Mouse (Mus musculus) intestine, embryonic 14.5 days (tissue): ENCODE results near the gene Cdk17. TPM values are rescaled to one million over a fixed set of nuclear protein-coding genes. Genes with fewer than 3 reads are reported as not detected.

Experiments
- ATAC-seq: fragments of 200-750 bp; cut with Nextera tagmentation; replicated peaks from 2 replicates; pipeline ENCODE4 v1.8.0; 2017; ENCODE audit warnings: low read depth, moderate number of reproducible peaks, moderate TSS enrichment, moderate library complexity; ENCODE audit not compliant: low FRiP score, low TSS enrichment
- DNase-seq: peaks from one replicate; pipeline ENCODE4 v3.0.0-alpha.2; 2018; ENCODE audit warnings: low spot score
- H3K27ac ChIP-seq: fragments of 300-500 bp; sonication (generic); 2 replicates; pipeline ENCODE4 v1.5.1; 2014; ENCODE audit warnings: low read depth, mild to moderate bottlenecking, control low read depth
- H3K27me3 ChIP-seq: fragments of 300-500 bp; sonication (generic); replicated peaks from 2 replicates; pipeline ENCODE4 v1.6.1; 2014; ENCODE audit warnings: low read length, control low read depth; ENCODE audit not compliant: control insufficient read depth, insufficient read depth
- H3K36me3 ChIP-seq: fragments of 300-500 bp; sonication (generic); 2 replicates; pipeline ENCODE4 v1.6.1; 2014; ENCODE audit warnings: low read length, control low read depth; ENCODE audit not compliant: control insufficient read depth, insufficient read depth
- H3K4me1 ChIP-seq: fragments of 300-500 bp; sonication (generic); replicated peaks from 2 replicates; pipeline ENCODE4 v1.6.1; 2014; ENCODE audit warnings: low read length, control low read depth, mixed read lengths; ENCODE audit not compliant: control insufficient read depth, insufficient read depth
- H3K4me2 ChIP-seq: fragments of 300-500 bp; sonication (generic); 2 replicates; pipeline ENCODE4 v1.6.1; 2014; ENCODE audit warnings: low read length
- H3K4me3 ChIP-seq: fragments of 300-500 bp; sonication (generic); 2 replicates; pipeline ENCODE4 v1.5.1; 2014; ENCODE audit warnings: low read depth, low read length, control low read depth, mixed read lengths
- H3K9ac ChIP-seq: fragments of 300-500 bp; sonication (generic); 2 replicates; pipeline ENCODE4 v1.6.1; 2014; ENCODE audit warnings: mild to moderate bottlenecking, low read length
- H3K9me3 ChIP-seq: fragments of 300-500 bp; sonication (generic); 2 replicates; pipeline ENCODE4 v1.6.1; 2016; ENCODE audit warnings: low read length, control low read depth; ENCODE audit not compliant: control insufficient read depth
- WGBS: fragments of 180-500 bp; shearing (Covaris S2); extraction: QIAGEN DNeasy Blood & Tissue Kit; methylation state at CpG from one replicate; pipeline ENCODE4 v1.1.7; 2014; 5-methylcytosine and 5-hydroxymethylcytosine counted together
- polyA plus RNA-seq: library from polyadenylated mRNA; unstranded; fragments of >200 nt; fragmentation: Nextera tagmentation; extraction: Ambion mirVana; gene quantifications from 2 replicates; pipeline ENCODE4 v1.2.1, GENCODE M21; 2014

Cdk17 gene
- polyA plus RNA-seq, 1 experiment from 2014 or later = 21.9 TPM

DNA sequence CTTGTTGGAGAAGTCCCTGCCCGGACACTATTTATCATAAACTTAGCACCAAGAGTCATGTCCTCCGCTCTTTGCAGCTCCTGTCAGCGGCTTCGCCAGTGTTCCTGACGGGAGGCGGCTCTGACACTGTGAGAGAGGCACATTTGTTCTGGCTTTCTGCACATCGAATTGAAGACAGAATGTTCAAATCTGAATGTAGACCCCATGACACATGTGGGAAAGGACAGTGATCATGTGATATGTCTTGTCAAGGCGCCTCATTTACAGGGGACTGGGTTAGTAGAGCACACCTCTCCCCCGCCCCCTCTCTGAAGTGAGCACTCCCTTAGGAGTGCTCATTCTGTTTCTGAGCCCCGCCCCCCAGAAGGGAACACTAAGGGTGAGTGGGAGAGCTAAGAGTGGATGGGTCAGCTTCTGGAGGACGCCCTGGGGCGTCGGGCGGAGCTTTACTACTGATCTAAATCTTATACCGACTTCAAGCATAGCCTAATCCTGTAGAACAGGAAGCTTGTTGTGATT, 101.4 kb downstream of the Cdk17 start:
- no peak for DNase-seq
- WGBS = 22% methylated on average over 15 of the region's 15 CpGs

DNA sequence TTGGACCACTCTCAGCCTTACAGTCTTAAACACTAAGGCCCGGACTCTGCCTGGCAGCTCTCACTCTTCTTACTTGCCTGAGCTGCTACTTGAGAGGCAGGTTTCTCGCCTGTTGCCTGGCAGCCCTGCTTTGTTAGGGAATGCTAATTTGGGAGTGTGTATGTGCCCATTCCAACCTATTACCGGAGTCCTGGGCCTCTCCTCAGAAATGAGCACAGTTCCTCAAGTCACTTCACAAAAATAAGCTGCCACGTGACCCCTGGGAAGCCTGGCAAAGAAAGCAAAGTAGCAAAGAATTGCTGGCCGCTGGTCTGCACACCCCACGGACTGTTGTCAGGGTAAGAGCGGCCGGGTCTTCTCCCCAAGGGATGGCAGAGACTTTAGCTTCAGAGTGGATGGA, 102.8 kb downstream of the Cdk17 start:
- H3K36me3 ChIP-seq = peaks cover 29% of the 10 kb centered on the region
- H3K27me3 ChIP-seq = no peaks in the 10 kb centered on the region
- no peak for ATAC-seq
- H3K27ac ChIP-seq = no peak overlapping the region
- 81% methylated on average over 8 of the region's 8 CpGs for WGBS
- no peak overlapping the region for H3K4me3 ChIP-seq
- H3K4me2 ChIP-seq = no peak overlapping the region
- no peak for DNase-seq
- no peaks in the 10 kb centered on the region for H3K9me3 ChIP-seq
- peaks cover 14% of the 10 kb centered on the region for H3K4me1 ChIP-seq
- no peak overlapping the region for H3K9ac ChIP-seq

More for the DNA sequence above, 101.4 kb downstream of the Cdk17 start:
- H3K9me3 ChIP-seq = no peaks in the 10 kb centered on the region
- peak; percentile 75 for ATAC-seq
- no peaks in the 10 kb centered on the region for H3K27me3 ChIP-seq
- no peak overlapping the region for H3K27ac ChIP-seq
- H3K4me2 ChIP-seq = peak overlapping the region; percentile 18; the same call in 1 of the 2 replicates
- no peak overlapping the region for H3K9ac ChIP-seq
- H3K4me1 ChIP-seq = peaks cover 14% of the 10 kb centered on the region
- no peak overlapping the region for H3K4me3 ChIP-seq
- peaks cover 29% of the 10 kb centered on the region for H3K36me3 ChIP-seq

DNA sequence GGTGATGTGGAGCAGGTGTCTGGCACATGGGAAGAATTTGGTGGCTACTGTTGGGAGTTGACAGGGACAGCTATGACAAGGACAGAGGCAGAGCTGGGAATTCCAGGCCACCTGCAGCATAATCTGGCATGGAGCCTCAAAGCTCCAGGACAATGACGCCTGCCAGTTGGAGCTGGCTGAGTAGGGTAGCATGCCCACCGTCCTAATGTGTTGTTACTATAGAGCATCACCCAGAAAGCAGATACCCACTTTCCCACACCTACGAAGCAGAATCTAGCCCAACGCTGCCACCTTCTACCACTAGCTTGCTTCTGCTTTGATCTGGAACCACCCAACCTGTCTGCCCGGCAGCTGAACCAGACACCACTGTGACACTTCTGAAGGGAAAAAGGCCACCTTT, 103.3 kb downstream of the Cdk17 start:
- 78% methylated on average over 5 of the region's 5 CpGs for WGBS
- Histone ChIP-seq H3K27ac (no peak overlapping the region), H3K4me1 (peaks cover 14% of the 10 kb centered on the region), H3K9me3 (no peaks in the 10 kb centered on the region), H3K27me3 (no peaks in the 10 kb centered on the region), H3K4me2 (no peak overlapping the region), H3K4me3 (no peak overlapping the region), H3K36me3 (peaks cover 29% of the 10 kb centered on the region), H3K9ac (no peak overlapping the region)
- ATAC-seq (no peak), DNase-seq (no peak)

DNA sequence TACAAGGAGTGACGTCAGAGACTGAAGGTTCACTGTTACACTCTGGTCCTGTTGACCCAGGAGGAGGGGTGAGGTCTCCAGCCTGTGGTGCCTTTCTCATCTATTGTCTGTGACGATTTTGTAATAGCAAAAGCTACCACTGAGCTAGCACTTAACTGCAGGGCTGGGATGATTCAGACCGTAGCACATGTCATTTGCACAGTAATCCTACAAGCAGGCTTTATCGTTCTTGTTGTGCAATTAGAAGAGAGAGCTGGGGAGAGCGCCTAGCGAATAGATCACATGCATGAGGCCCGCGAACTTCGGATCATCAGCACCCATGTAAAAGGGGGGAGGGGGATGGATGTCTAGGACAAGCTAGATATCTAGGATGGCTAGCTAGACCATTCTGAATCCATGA, 105.2 kb downstream of the Cdk17 start:
- no peak overlapping the region for H3K4me3 ChIP-seq
- no peaks in the 10 kb centered on the region for H3K27me3 ChIP-seq
- H3K4me2 ChIP-seq = no peak overlapping the region
- ATAC-seq = no peak
- H3K9me3 ChIP-seq = no peaks in the 10 kb centered on the region
- H3K36me3 ChIP-seq = peaks cover 21% of the 10 kb centered on the region
- no peak for DNase-seq
- H3K9ac ChIP-seq = no peak overlapping the region
- no peak overlapping the region for H3K27ac ChIP-seq
- 88% methylated on average over 9 of the region's 9 CpGs for WGBS
- H3K4me1 ChIP-seq = peaks cover 22% of the 10 kb centered on the region

DNA sequence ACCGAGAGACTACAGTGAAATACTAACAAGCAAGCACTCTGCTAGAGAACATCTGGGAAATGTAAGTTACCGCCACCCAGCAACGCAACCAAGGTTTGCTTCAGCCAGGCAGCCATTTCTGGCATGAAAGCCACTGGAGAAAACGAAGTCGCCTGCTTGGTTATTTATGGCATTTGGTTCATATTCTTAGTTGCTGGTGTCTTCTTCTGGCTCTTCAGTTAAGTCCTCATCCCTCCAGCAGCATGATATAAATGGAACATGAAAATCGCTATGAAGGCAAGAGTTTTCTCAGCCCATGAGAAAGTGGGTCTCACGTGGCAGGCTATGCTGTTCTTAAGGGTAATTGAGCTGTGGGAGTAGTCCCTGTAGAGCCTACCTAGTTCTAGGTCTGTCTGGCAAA, 105.8 kb downstream of the Cdk17 start:
- no peak overlapping the region for H3K9ac ChIP-seq
- H3K4me1 ChIP-seq = peaks cover 19% of the 10 kb centered on the region
- no peak overlapping the region for H3K4me2 ChIP-seq
- DNase-seq (no peak), ATAC-seq (no peak)
- H3K4me3 ChIP-seq = no peak overlapping the region
- WGBS = 86% methylated on average over 7 of the region's 7 CpGs
- H3K36me3 ChIP-seq = peaks cover 21% of the 10 kb centered on the region
- H3K27me3 ChIP-seq = no peaks in the 10 kb centered on the region
- no peak overlapping the region for H3K27ac ChIP-seq
- no peaks in the 10 kb centered on the region for H3K9me3 ChIP-seq

DNA sequence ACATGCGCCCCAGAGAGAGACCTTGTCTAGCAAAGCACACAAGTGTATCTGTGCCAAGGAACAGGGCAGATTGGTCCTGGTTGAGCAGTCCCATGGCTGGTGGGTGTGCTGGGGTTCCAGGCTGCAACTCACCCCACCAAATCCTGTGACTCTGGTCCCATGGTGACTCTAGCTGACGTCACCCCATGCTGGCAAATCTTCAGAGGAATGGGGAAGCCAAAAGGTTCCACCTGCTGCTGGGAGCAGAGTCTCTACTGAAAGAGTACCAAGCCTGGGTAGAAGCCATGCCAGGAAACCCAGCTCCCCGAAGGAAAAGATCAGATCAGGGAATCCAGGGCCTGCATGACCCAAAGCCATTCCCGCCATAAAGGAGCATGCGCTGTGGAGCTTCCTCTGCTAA, 106.8 kb downstream of the Cdk17 start:
- Histone ChIP-seq H3K36me3 (peaks cover 21% of the 10 kb centered on the region), H3K9ac (no peak overlapping the region), H3K4me1 (peaks cover 10% of the 10 kb centered on the region), H3K9me3 (no peaks in the 10 kb centered on the region), H3K27me3 (no peaks in the 10 kb centered on the region), H3K27ac (no peak overlapping the region), H3K4me3 (no peak overlapping the region), H3K4me2 (no peak overlapping the region)
- DNase-seq (no peak), ATAC-seq (no peak)
- 96% methylated on average over 5 of the region's 5 CpGs for WGBS

DNA sequence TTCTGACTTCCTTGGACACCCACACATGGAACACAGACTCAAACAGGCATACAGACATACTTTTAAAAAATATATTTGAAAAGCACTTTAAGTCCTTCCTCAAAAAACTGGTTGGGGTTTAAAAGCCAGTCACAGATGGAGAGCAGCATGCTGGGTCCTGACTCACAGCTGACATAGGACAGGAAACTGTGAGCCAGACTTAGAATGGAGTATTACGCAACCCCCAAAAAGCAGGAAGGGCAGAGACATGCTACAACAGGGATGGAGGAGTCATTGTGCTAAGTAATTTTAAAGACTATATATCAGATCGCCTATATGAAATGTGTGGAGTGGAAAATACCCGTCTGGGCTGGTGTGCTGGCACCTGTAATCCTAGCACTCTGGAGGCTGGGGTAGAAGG, 107.7 kb downstream of the Cdk17 start:
- Histone ChIP-seq H3K9ac (no peak overlapping the region), H3K36me3 (peaks cover 21% of the 10 kb centered on the region), H3K4me3 (no peak overlapping the region), H3K4me1 (peaks cover 8% of the 10 kb centered on the region), H3K27me3 (no peaks in the 10 kb centered on the region), H3K27ac (no peak overlapping the region), H3K9me3 (no peaks in the 10 kb centered on the region), H3K4me2 (no peak overlapping the region)
- ATAC-seq (no peak), DNase-seq (no peak)
- 93% methylated on average over 3 of the region's 3 CpGs for WGBS

DNA sequence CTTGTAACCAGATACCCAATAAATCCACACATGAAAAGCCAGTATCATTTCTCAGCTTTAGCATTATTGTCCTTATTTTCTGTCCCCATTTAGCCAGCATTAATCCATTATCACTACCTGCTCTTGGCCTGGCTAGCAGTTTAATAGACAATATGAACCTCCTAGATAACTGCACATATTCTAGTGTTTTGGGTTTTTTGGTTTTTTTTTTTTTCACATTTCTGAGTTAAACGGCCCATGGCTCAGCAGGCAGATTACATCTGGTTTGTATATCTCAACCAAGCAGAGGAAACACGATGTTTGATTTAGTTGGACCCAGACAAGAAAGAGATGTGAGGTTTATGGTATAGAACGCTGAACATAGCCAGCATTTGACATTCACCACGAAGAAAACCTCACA, 109.1 kb downstream of the Cdk17 start:
- Histone ChIP-seq H3K4me2 (no peak overlapping the region), H3K4me1 (peaks cover 8% of the 10 kb centered on the region), H3K9me3 (no peaks in the 10 kb centered on the region), H3K36me3 (peaks cover 18% of the 10 kb centered on the region), H3K27me3 (no peaks in the 10 kb centered on the region), H3K4me3 (no peak overlapping the region), H3K27ac (peak overlapping the region; percentile 34; the same call in 1 of the 2 replicates), H3K9ac (no peak overlapping the region)
- DNase-seq = no peak
- ATAC-seq = no peak
- 22% methylated on average over 4 of the region's 4 CpGs for WGBS

DNA sequence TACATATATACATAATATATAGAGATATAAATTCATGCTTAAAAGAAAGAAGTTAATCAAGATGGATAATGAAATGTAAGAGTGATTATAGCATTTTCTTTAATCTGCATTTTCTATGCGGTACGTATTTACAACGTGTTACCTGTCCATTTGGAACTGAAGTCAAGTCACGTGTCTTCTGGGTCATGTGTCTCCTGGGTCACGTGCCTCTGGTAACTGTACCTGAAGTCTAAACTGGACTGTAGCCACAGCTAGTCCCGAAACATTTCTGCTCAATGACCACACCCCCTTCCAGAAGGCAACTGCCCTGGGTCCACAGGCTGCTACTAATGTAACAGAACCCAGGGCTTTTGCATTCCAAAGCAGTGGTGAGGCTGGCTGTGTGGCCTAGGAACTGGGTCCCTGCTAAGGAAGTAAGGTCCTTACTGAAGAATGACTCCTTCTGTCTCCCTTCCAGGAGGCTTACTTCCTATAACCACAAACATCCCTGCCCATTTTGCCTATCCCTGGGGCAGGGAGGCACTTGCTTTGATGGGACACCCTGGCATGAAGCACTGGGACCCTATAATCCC, 110.3 kb downstream of the Cdk17 start:
- ATAC-seq (no peak), DNase-seq (no peak)
- no peak overlapping the region for H3K4me3 ChIP-seq
- H3K4me2 ChIP-seq = no peak overlapping the region
- H3K27ac ChIP-seq = no peak overlapping the region
- no peak overlapping the region for H3K9ac ChIP-seq
- H3K36me3 ChIP-seq = peaks cover 5% of the 10 kb centered on the region; the same call in 1 of the 2 replicates
- H3K27me3 ChIP-seq = no peaks in the 10 kb centered on the region
- peaks cover 12% of the 10 kb centered on the region for H3K4me1 ChIP-seq
- H3K9me3 ChIP-seq = no peaks in the 10 kb centered on the region
- WGBS = 88% methylated on average over 6 of the region's 6 CpGs
